Mouse (Mus musculus) limb, embryonic 11.5 days (tissue): ENCODE measurements at regions not wholly inside any gene's neighbourhood (a gene's known extent, or its start where the extent isn't known, plus 50 kb on each side); places are given as distances from the start of the nearest gene placed in this dataset.
A peak's percentile ranks its signal among the peaks of the same experiment; 100 is the strongest.

Experiments
- ATAC-seq: fragments of 200-750 bp; cut with Nextera tagmentation; 2 replicates; pipeline ENCODE4 v1.8.0; 2017; ENCODE audit warnings: low read depth; ENCODE audit not compliant: insufficient number of reproducible peaks, low FRiP score, low TSS enrichment
- DNase-seq: peaks from one replicate; pipeline ENCODE4 v3.0.0-alpha.2; 2015; ENCODE audit warnings: low spot score
- H3K27ac ChIP-seq: fragments of 300-500 bp; sonication (generic); replicated peaks from 2 replicates; pipeline ENCODE4 v1.5.1; 2014; ENCODE audit warnings: low read depth, mild to moderate bottlenecking, low read length
- H3K27me3 ChIP-seq: fragments of 300-500 bp; sonication (generic); 2 replicates; pipeline ENCODE4 v1.6.1; 2014; ENCODE audit warnings: mild to moderate bottlenecking, low read length, mixed read lengths; ENCODE audit not compliant: control insufficient read depth, insufficient read depth
- H3K36me3 ChIP-seq: fragments of 300-500 bp; sonication (generic); 2 replicates; pipeline ENCODE4 v1.6.1; 2014; ENCODE audit warnings: mild to moderate bottlenecking, low read length, moderate library complexity, mixed read lengths; ENCODE audit not compliant: control insufficient read depth, insufficient read depth
- H3K4me1 ChIP-seq: fragments of 300-500 bp; sonication (generic); 2 replicates; pipeline ENCODE4 v1.6.1; 2014; ENCODE audit warnings: low read length, mixed read lengths; ENCODE audit not compliant: control insufficient read depth, insufficient read depth
- H3K4me2 ChIP-seq: fragments of 300-500 bp; sonication (generic); 2 replicates; pipeline ENCODE4 v1.6.1; 2014; ENCODE audit warnings: low read depth, mild to moderate bottlenecking, moderate library complexity; ENCODE audit not compliant: severe bottlenecking
- H3K4me3 ChIP-seq: fragments of 300-500 bp; sonication (generic); 2 replicates; pipeline ENCODE4 v1.5.1; 2014; ENCODE audit warnings: low read depth, low read length
- H3K9ac ChIP-seq: fragments of 300-500 bp; sonication (generic); 2 replicates; pipeline ENCODE4 v1.6.1; 2014; ENCODE audit warnings: mild to moderate bottlenecking, low read length
- H3K9me3 ChIP-seq: fragments of 300-500 bp; sonication (generic); 2 replicates; pipeline ENCODE4 v1.6.1; 2016; ENCODE audit warnings: low read length; ENCODE audit not compliant: control insufficient read depth
- WGBS: fragments of 180-500 bp; shearing (Covaris S2); extraction: QIAGEN DNeasy Blood & Tissue Kit; methylation state at CpG from one replicate; pipeline ENCODE4 v1.1.7; 2014; 5-methylcytosine and 5-hydroxymethylcytosine counted together

DNA sequence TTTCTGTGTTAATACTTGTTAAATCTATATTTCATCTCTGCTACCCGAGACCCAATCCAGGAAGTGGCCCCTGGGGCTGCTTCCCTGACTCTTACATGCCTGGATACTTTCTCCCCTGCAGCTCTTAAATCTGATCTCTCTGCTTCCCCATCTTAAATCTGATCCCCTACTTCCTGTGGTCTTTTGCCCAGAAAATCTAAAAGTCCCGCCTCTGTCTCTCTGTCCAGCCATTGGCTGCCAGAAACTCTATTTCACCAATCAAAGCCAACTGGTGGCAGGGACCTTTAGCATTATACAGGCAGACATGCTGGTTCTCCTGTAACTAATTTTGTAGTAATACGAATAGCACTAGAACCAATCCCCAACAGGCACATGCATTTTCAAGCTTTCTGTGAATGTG is 59.0 kb upstream of the Ccdc91 start:
- no peak overlapping the region for H3K9ac ChIP-seq
- ATAC-seq = peak; percentile 61; the same call in 1 of the 2 replicates
- no peaks in the 10 kb centered on the region for H3K27me3 ChIP-seq
- no peaks in the 10 kb centered on the region for H3K36me3 ChIP-seq
- 52% methylated on average over 3 of the region's 3 CpGs for WGBS
- H3K4me3 ChIP-seq = no peak overlapping the region
- no peak overlapping the region for H3K27ac ChIP-seq
- no peak overlapping the region for H3K4me2 ChIP-seq
- no peaks in the 10 kb centered on the region for H3K9me3 ChIP-seq
- no peaks in the 10 kb centered on the region for H3K4me1 ChIP-seq
- DNase-seq = peak; percentile 34

DNA sequence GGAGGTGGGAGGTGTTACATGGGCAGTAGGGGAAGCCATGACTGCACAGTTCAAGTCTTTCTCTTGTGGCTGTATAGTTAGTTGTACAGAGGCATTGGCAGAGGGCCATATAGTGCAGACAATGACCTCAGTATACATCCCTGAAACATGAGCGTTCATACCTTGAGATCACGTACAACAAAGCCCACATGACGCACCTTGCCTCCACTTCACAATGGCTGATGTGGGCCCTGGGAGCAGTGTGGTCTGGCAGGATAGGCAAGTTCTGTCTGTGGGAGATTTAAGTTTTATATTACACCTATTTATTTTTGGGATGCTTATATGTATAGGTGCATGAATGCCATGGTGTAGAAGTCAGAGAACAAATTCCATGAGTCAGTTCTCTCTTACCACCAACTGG is 61.9 kb upstream of the Ccdc91 start:
- Histone ChIP-seq H3K27me3 (no peaks in the 10 kb centered on the region), H3K27ac (no peak overlapping the region), H3K9me3 (no peaks in the 10 kb centered on the region), H3K9ac (no peak overlapping the region), H3K4me3 (no peak overlapping the region), H3K36me3 (no peaks in the 10 kb centered on the region), H3K4me1 (no peaks in the 10 kb centered on the region), H3K4me2 (no peak overlapping the region)
- ATAC-seq (no peak), DNase-seq (no peak)
- WGBS = 97% methylated on average over 3 of the region's 3 CpGs

DNA sequence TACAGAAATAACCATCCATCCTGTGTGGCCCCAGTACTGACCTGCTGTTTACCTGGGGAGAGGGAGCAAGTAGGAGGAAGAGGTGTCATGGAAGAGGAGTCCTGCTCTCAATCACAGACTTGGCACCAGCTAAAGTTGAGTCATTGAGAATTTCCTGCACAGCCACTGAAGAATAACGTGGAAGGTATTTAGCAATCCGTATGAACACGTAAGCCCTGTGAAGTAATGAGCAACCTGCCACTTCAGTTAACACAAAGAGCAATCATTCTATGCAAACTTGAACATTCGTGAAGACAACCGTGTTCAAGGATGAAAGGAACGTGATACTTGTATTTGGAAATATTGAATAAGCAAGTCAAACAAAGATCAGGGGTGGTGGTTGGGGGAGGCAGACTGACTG is 77.6 kb upstream of the Ccdc91 start:
- no peak for ATAC-seq
- no peak overlapping the region for H3K4me3 ChIP-seq
- 91% methylated on average over 6 of the region's 6 CpGs for WGBS
- H3K9ac ChIP-seq = no peak overlapping the region
- H3K36me3 ChIP-seq = no peaks in the 10 kb centered on the region
- H3K27me3 ChIP-seq = no peaks in the 10 kb centered on the region
- no peak overlapping the region for H3K4me2 ChIP-seq
- H3K27ac ChIP-seq = no peak overlapping the region
- no peak for DNase-seq
- no peaks in the 10 kb centered on the region for H3K9me3 ChIP-seq
- H3K4me1 ChIP-seq = no peaks in the 10 kb centered on the region

DNA sequence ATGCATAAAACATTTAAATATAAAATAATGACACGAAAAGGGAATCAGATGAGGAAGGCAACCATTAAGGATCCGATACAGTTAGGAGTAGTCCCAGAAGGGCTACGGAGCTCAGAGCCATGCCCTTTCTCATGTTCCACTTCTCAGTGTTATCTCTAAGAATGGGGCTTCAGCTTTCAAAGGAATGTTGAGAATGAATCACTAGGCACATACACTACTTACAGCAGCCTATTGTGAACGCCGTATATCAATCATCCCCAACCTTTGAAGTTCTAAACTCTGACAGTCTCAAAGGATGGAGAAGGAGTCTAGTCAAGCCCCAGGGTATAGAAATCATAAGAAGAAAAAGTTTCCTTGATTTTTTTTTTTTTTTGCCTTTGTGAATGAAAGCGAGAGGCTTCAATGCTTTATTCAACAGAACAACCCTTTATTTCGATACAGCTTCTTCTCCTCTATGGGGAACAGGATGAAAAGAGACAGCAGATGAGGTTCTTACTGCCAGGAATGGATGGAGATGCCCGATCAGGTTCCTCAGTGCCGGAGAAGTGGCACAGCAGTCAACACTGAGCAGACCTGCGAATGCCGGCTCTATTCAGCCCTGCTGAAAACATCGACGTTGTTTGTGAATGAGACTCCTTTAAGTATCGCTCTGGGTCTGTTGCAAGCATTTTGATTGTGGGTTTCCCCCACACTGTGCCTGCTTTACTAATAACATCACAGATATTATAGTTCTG is 84.0 kb upstream of the Ccdc91 start:
- Histone ChIP-seq H3K36me3 (no peaks in the 10 kb centered on the region), H3K4me3 (no peak overlapping the region), H3K27me3 (no peaks in the 10 kb centered on the region), H3K4me2 (no peak overlapping the region), H3K27ac (no peak overlapping the region), H3K4me1 (peaks cover 3% of the 10 kb centered on the region; the same call in 1 of the 2 replicates), H3K9me3 (no peaks in the 10 kb centered on the region), H3K9ac (no peak overlapping the region)
- WGBS = 65% methylated on average over 14 of the region's 14 CpGs
- DNase-seq (no peak), ATAC-seq (no peak)

DNA sequence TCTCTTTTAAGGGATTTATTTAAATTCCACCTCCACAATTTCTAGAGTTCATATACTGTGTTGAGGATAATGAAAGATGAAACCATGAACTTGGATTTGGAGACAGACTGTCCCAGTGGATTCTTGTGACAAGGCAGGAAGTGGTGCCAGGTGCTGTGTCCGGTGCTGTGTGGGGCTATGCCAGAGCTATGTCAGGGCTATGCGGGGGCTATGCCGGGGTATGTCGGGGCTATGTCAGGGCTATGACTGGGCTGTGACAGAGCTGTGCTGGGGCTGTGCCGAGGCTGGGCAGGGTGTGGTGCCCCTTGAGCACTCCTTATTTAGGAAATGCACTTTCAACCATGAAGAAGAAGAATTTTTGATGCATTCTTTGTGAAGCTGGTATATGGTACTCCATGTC is 85.1 kb upstream of the Ccdc91 start:
- 87% methylated on average over 5 of the region's 5 CpGs for WGBS
- 0 out of 2 replicates have a peak, but pooled peaks have one; percentile 45 for ATAC-seq
- H3K27me3 ChIP-seq = no peaks in the 10 kb centered on the region
- H3K4me1 ChIP-seq = peaks cover 3% of the 10 kb centered on the region; the same call in 1 of the 2 replicates
- no peaks in the 10 kb centered on the region for H3K9me3 ChIP-seq
- H3K4me3 ChIP-seq = no peak overlapping the region
- H3K27ac ChIP-seq = no peak overlapping the region
- no peak overlapping the region for H3K9ac ChIP-seq
- no peak overlapping the region for H3K4me2 ChIP-seq
- H3K36me3 ChIP-seq = no peaks in the 10 kb centered on the region
- DNase-seq = no peak

DNA sequence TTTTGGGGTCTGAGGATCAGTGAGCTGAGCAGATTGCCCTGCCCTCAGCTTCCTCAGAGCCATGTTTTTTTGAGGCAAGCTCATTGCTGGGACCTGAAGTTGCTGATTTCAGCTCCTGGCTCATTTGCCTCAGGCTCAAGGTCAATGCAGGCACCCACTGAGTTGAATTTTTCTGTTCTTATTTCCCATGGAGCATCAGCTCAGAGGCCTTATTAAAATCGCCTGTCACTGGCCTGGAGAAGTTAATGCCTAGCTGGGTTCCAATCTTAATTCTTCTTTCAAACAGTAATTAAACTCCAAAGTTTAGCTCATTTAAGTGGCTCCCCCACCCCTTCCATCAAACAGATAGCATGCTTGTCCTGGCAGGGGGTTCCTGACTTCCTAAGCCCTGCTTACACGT is 86.9 kb upstream of the Ccdc91 start:
- H3K27ac ChIP-seq = no peak overlapping the region

DNA sequence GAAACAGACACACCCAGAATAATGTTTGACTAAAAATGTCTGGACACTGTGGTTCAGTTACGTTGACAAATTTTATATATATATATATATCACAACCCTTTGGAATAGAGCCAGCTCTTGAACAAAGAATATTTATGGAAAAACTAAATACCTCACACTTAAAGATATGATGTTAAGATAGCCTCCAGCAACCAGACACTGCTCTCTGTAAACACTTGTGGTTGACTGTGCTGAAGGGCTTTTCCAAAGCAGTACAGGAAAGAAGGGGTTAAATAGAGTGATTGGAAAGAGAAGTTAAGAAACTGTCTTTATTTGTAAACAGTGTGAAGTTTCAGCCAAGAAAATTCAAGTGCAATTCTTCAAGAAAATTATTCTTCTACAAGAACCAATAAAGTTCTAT is 90.0 kb upstream of the Ccdc91 start:
- DNase-seq = no peak
- peaks cover 3% of the 10 kb centered on the region; the same call in 1 of the 2 replicates for H3K4me1 ChIP-seq
- no peak overlapping the region for H3K4me3 ChIP-seq
- no peak for ATAC-seq
- H3K4me2 ChIP-seq = no peak overlapping the region
- WGBS = 85% methylated on average over 1 of the region's 1 CpGs
- H3K36me3 ChIP-seq = no peaks in the 10 kb centered on the region
- no peak overlapping the region for H3K9ac ChIP-seq
- no peaks in the 10 kb centered on the region for H3K27me3 ChIP-seq
- H3K27ac ChIP-seq = no peak overlapping the region
- H3K9me3 ChIP-seq = no peaks in the 10 kb centered on the region

More for the DNA sequence above, 86.9 kb upstream of the Ccdc91 start:
- Histone ChIP-seq H3K27me3 (no peaks in the 10 kb centered on the region), H3K9me3 (no peaks in the 10 kb centered on the region), H3K9ac (no peak overlapping the region), H3K4me1 (peaks cover 3% of the 10 kb centered on the region; the same call in 1 of the 2 replicates), H3K4me3 (no peak overlapping the region), H3K36me3 (no peaks in the 10 kb centered on the region), H3K4me2 (no peak overlapping the region)
- WGBS = 8% methylated on average over 2 of the region's 2 CpGs
- ATAC-seq = peak; percentile 72
- DNase-seq = peak; percentile 37

DNA sequence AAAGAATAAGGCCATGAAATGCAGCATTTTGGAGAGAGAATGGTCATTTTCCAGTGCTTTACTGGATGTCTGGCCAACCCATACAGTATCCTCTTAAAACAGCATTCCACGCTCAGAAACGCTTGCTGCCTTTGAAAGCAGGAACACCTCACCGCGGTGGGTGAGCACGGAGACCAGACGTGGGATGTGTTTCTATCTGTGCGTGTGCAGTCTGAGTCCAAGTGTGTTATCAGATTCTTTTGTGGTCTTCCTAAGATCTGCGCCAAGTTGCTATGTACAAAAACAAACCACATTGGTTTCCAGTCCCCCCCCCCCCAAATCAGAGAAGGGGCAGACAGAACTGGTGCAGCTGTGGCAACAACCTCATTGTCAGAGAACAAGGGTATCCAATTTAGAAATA is 95.1 kb upstream of the Ccdc91 start:
- no peak for DNase-seq
- H3K9me3 ChIP-seq = no peaks in the 10 kb centered on the region
- no peak overlapping the region for H3K4me3 ChIP-seq
- no peak overlapping the region for H3K4me2 ChIP-seq
- H3K36me3 ChIP-seq = no peaks in the 10 kb centered on the region
- 92% methylated on average over 8 of the region's 8 CpGs for WGBS
- no peak overlapping the region for H3K9ac ChIP-seq
- no peak for ATAC-seq
- no peaks in the 10 kb centered on the region for H3K27me3 ChIP-seq
- H3K27ac ChIP-seq = no peak overlapping the region
- no peaks in the 10 kb centered on the region for H3K4me1 ChIP-seq

DNA sequence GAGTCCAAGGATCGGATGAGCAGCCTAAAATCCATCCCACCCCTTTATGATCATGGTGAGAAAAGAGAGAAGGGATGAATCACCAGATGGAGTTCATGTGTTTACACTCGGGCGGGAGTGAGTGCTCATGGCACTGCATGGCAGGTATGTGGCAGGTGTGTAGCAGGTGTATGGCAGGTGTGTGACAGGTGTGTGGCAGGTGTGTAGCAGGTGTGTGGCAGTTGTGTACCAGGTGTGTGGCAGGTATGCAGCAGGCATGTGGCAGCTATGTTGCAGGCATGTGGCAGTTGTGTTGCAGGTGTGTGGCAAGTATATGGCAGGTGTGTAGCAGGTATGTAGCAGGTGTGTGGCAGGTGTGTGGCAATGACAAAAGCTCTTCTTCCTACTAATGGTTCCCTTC is 97.9 kb upstream of the Ccdc91 start:
- H3K4me3 ChIP-seq = no peak overlapping the region
- no peak for ATAC-seq
- 95% methylated on average over 3 of the region's 3 CpGs for WGBS

More for the DNA sequence above, 97.9 kb upstream of the Ccdc91 start:
- H3K4me2 ChIP-seq = no peak overlapping the region
- H3K4me1 ChIP-seq = no peaks in the 10 kb centered on the region
- no peaks in the 10 kb centered on the region for H3K36me3 ChIP-seq
- H3K9me3 ChIP-seq = no peaks in the 10 kb centered on the region
- H3K9ac ChIP-seq = no peak overlapping the region
- no peaks in the 10 kb centered on the region for H3K27me3 ChIP-seq
- no peak overlapping the region for H3K27ac ChIP-seq
- no peak for DNase-seq
